Mouse (Mus musculus): ENCODE measurements at regions not wholly inside any gene's neighbourhood (a gene's known extent, or its start where the extent isn't known, plus 50 kb on each side); places are given as distances from the start of the nearest gene placed in this dataset.

- TF ChIP-seq FLI1 (IDR thresholded peaks at IDR 0.05; ENCODE audit: low read length) = no peak
- no peak for TF ChIP-seq GATA1 (IDR thresholded peaks at IDR 0.05; ENCODE audit: borderline replicate concordance, low read length)
Observed at GRCm38 (mm10) chr9:8461737-8462136, 82.2 kb upstream of the Trpc6 start.
